Mouse (Mus musculus) gastrocnemius, adult 2 months (tissue): ENCODE results near the gene Agrp. TPM values are rescaled to one million over a fixed set of nuclear protein-coding genes. Genes with fewer than 3 reads are reported as not detected.
"Not testable (repeated sequence)": the region's sequence is repeated elsewhere in the genome, so short reads cannot be mapped to it uniquely, and the experiment has no call there.

ENCODE experiments used
- DNase-seq: peaks from one replicate; pipeline ENCODE4 v3.0.0; 2022
- H3K27ac ChIP-seq: fragments of 200-600 bp; 2 replicates; pipeline ENCODE4 v1.8.1; 2022; ENCODE audit warnings: mild to moderate bottlenecking
- H3K4me3 ChIP-seq: fragments of 200-600 bp; 2 replicates; pipeline ENCODE4 v1.8.1; 2022; ENCODE audit warnings: mild to moderate bottlenecking, moderate library complexity
- CTCF ChIP-seq: fragments of 200-600 bp; IDR thresholded peaks from 2 replicates; pipeline ENCODE4 v1.8.1; 2022; ENCODE audit warnings: antibody characterized with exemption, mild to moderate bottlenecking, moderate library complexity
- intact Hi-C: fragments of 180-260 bp; cut with DNase I; formaldehyde crosslinking; loops from one replicate; pipeline ENCODE4 v1.15.1; 2025
- total RNA-seq, 2 experiments: library from RNA; stranded (reverse); gene quantifications; 2 replicates each; pipeline ENCODE4 v1.2.3; 2021

Agrp gene
- total RNA-seq, 2 experiments from 2014 or later, result 0.75 TPM; not detected in 1

DNA sequence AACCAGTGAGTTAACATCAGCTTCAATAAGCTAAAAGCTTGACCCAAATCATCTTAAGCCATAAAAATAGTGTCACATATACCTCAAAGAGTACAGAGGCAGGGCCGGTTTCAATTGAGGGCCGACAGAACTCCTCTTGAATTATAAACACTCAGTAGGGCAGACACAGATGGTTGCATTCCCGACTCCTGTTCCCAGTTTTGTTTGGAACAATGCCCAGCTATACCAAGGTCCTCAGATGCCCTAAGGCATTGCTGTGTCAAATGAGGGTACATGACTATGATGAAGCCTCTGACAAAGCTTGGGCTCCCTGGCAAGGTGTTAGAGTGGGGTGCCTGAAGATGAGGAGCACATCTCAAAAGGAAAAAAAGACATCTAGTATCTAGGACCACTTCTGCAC is 61.7 kb downstream of the Agrp start:
- H3K27ac ChIP-seq, result no peak overlapping the region
- TF ChIP-seq CTCF, result no peak
- intact Hi-C loops, result no loop called here
- no peak for DNase-seq
- no peak overlapping the region for H3K4me3 ChIP-seq

DNA sequence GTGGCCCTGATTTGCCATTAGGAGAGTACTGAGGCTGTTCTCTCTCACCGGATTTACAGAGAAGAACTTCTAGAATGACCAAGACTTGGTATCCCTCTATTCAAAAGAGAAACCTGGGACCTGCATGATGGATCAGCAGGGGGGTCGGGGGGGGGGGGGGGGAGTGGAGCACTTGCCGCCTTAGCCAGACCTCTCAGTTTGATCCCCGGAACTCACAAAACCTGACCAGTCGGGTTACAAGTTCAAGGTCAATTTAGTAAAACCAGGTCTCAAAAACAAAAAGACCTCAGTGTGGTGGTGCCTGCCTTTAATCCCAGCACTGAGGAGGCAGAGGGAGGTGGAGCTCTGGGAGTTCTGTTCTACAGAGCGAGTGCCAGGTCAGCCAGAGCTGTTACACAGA is 62.5 kb downstream of the Agrp start:
- no peak for DNase-seq
- H3K4me3 ChIP-seq, result no peak overlapping the region
- intact Hi-C loops, result no loop called here
- TF ChIP-seq CTCF, result no peak
- no peak overlapping the region for H3K27ac ChIP-seq

DNA sequence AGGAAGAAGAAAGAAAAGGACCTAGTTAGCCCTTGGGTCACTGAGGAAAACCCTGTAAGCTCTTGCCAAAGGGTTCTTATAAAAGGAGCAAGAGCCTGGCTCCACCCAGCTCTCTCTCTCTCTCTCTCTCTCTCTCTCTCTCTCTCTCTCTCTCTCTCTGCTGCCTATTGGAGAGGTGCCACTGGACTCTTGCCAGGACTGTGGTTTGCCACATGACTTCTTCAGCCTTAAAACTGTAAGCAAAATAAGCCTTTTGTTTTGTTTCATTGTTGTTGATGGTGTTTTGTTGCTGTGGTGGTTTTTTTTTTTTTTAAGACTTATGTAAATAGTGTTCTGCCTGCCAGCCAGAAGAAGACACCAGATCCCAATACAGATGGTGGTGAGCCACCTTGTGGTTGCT is 63.8 kb downstream of the Agrp start:
- DNase-seq, result peak; percentile 57
- no peak for TF ChIP-seq CTCF
- H3K4me3 ChIP-seq, result no peak overlapping the region
- no peak overlapping the region for H3K27ac ChIP-seq
- intact Hi-C loops, result no loop called here

DNA sequence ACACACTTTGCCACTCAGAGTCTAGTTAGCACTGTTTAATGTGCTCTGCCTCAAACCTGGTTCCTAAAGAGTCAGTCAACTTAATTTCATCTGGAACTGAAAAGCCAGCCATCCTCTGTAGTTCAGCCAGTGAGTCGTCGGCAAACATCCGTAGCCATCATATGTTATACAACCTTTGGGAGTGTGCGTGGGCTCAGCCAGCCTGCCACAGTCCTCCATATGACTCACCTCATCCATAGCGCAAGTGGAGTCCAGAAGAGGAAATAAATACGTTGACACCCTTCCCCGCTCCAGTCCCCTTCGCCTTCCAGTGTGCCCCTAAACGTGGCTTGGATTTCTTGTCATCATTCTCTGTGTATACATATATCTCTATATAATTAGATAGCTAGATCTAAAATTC is 65.4 kb downstream of the Agrp start:
- intact Hi-C loops, result no loop called here
- no peak overlapping the region for H3K27ac ChIP-seq
- no peak overlapping the region for H3K4me3 ChIP-seq
- TF ChIP-seq CTCF, result no peak
- DNase-seq, result no peak

DNA sequence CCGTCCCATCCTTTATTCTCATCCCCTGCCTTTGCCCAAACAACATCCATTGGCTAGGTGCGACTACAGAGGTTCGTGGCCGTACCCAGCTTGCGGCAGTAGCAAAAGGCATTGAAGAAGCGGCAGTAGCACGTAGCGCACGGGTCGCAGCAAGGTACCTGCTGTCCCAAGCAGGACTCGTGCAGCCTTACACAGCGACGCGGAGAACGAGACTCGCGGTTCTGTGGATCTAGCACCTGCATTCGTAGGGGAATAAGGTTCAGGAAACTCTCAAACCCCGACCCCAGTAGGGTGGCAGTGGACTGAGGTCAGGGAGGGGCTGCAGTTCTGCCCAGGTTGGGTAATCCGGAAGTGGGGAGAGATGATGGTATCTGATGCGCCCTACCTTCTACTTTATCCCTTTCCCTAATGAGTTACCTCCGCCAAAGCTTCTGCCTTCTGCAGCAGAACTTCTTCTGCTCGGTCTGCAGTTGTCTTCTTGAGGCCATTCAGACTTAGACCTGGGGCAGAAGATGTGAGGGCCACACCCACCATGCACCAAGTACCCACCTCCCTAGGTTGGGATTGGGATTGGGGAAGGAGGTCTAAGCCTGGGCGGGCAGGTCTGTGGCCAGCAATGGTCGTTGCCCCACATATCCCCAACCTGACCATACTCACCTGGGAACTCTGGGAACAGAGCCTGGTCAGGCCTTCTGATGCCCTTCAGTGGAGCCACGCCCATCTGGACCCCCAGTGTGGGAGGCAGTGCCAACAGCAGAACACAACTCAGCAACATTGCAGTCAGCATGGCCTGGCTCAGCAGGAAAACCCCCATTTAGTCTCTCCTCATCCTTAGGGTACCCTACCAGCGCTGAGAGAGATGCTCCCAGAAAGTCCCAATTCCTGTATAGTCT is 70.2 kb downstream of the Agrp start:
- DNase-seq, result peak; percentile 42
- intact Hi-C loops, result loop anchor here (2.0 kb wide), 2 partner anchors 30 to 118 kb away; no protein-coding TSS in a partner anchor
- peak overlapping the region; percentile 97 for H3K27ac ChIP-seq
- TF ChIP-seq CTCF, result no peak
- H3K4me3 ChIP-seq, result peak overlapping the region; percentile 77

DNA sequence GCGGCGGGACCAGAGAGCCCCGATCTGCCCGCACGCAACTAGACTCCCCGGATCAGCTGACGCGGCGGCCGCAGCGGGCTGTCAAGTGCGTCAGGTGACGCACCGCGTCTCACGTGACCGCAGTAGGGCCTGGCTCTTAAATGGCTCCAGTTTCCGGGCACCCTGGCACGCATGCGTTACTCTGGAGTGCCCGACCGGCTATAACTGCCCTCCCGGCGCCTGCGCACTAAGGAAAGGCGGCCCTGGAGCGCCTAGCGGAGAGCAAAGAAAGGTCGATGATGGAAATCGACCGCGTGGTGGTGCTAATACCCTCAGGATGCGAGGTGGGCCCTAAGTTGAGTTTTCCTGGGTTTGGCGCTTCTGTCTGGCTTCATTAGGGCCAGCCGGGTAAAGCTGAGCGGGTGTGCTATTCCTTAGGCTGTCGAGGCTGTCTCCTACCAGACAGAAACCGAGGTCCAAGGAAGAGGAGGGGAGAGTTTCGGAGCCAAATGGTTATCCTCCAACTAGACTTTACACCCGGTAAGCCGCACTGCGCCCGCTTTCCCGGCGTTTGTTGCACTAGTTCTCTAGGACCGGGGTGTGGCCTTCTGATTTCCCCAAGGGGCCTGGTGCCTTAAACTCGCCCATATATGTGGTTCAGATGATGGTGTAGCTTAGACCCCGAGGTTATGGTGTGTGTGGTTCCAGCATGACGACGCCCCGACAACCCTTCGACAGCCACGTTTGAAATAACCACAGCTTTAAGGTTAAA is 71.1 kb downstream of the Agrp start, which contains the start of gene Atp6v0d1:
TSS of gene Atp6v0d1 (minus strand) at position 96 of the 751 bp plus-strand sequence.
- peak; percentile 100 for DNase-seq
- TF ChIP-seq CTCF, result peak; percentile 90
- peak within 1 kb of the TSS; percentile 97 for H3K27ac ChIP-seq
- intact Hi-C loops, result loop anchor here (2.0 kb wide), 2 partner anchors 31 to 119 kb away; no protein-coding TSS in a partner anchor
- H3K4me3 ChIP-seq, result peak within 1 kb of the TSS; percentile 77

DNA sequence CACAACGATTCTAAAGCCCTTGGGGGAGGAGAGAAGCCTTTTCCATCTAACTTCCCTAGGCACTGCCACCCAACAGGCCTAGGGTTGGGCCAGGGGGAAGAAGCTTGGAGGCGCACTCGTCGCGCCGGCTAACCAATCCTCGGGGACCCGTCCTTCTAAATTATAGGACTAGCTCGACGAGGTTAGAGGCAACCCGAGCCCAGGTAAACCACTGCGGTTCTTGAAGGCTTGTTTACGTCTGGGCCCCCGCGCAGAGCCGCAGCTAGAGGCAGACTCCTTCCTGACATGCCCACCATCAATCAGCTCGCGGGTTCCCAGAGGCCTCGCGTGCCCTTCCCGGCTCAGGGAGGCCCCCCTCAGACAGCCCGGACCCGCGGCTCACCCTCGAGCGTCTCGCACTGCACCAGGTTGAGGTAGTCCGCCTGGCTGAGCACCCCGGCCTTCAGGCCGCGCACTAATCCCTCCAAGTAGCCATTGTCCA is 71.8 kb downstream of the Agrp start:
- intact Hi-C loops, result no loop called here
- TF ChIP-seq CTCF, result peak; percentile 18; the same call in 1 of the 2 replicates
- Histone ChIP-seq H3K4me3 (peak overlapping the region; percentile 77), H3K27ac (peak overlapping the region; percentile 97)
- DNase-seq, result no peak

DNA sequence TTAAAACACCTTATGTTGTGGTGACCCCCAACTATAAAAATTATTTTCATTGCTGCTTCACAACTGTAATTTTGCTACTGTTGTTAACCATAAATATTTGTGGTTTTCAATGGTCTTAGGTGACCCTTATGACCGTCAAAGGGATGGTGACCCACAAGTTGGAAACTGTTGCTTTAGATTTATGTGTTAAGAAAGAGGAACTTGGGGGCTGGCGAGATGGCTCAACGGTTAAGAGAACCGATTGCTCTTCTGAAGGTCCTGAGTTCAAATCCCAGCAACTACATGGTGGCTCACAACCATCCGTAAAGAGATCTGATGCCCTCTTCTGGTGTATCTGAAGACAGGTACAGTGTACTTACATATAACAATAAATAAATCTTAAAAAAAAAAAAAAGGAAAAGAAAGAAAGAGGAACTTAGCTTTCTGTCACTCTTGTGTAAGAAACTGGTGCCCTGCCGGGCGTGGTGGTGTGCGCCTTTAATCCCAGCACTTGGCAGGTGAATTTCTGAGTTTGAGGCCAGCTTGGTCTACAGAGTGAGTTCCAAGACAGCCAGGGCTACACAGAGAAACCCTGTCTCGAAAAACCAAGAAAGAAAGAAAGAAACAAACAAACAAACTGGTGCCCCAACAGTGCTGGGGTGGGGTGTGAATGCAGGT is 72.5 kb downstream of the Agrp start:
- Histone ChIP-seq H3K27ac (peak overlapping the region; percentile 97), H3K4me3 (peak overlapping the region; percentile 77)
- peak; percentile 18 for DNase-seq
- intact Hi-C loops, result not testable (repeated sequence)

DNA sequence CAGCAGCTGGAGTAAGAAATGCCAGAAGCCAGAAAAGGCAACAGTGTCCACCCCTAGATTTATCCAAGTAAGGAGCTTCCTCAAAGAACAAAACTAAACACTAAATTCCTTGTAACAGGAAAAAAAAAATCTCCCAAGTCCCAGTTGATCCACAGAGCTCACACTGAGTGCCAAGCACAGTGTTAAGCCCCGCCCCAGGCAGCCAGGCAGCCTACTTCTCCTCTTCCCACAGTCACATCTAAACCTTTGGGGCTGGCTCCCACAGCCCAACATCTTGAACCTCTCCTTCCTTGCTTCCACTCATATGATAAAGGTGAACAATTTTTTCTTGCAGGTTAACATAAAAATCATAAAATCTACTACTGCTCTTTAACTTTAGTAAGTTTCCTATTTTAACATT is 73.3 kb downstream of the Agrp start:
- no peak for TF ChIP-seq CTCF
- DNase-seq, result peak; percentile 20
- no peak overlapping the region; the same call in 1 of the 2 replicates for H3K4me3 ChIP-seq
- intact Hi-C loops, result no loop called here
- peak overlapping the region; percentile 41; the same call in 1 of the 2 replicates for H3K27ac ChIP-seq

DNA sequence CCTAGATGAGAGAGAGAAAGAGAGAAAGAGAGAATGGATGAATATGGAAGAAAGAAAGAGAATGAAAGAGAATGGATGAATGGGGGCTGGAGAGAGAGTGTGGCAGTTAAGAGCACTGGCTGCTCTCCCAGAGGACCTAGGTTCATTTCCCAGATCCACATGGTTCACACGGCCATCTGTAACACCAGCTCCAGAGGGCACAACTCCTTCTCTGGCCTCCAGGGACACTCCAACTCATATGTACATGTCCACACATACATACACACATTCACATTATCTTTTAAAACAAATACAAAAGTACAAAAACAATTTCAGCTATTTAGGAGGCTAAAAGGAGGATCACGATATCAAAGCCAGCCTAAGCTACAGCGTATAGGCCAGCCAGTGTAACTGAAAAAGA is 74.3 kb downstream of the Agrp start:
- Histone ChIP-seq H3K4me3 (0 out of 2 replicates have a peak overlapping the region, but pooled peaks have one; percentile 5), H3K27ac (peak overlapping the region; percentile 41; the same call in 1 of the 2 replicates)
- TF ChIP-seq CTCF, result no peak
- DNase-seq, result no peak
- intact Hi-C loops, result no loop called here

DNA sequence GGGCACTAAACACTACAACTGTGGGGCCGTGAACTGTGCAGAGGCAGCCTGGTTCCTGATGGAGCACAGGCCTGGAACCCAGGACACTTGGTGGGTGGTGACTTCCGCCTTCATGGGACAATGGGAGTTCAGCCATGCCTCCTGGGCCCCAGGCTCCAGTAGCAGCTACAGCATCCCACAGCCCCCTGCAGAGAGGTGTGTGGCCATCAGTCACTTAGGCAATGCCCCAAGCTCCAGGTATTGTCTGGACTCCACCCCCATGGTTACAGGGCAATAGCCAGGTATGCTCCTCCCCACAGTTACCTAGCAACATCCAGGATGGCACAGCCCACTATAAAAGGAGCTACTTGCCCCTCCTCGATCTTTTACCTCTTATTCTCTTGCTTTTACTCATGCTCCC is 82.0 kb downstream of the Agrp start:
- intact Hi-C loops, result no loop called here
- Histone ChIP-seq H3K27ac (no peak overlapping the region), H3K4me3 (no peak overlapping the region)
- TF ChIP-seq CTCF, result no peak
- DNase-seq, result no peak

DNA sequence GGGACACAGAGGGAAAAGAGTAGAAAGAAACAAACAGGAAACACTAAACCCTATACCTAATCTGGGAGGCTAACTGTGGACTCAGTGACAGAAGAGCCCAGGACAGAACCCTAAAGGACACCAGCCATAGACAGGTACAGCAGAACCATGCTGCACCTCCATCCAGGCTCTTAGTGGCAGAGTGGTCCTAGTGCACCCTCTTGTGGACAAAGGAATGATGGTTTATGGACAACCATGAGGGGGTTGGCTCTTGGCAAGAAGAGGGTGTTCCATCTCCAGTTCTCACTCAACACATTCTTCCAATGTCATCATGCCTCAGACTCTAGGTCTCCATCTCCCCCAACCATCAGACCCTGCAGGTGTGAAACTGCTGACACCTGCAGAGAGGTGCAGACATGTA is 83.1 kb downstream of the Agrp start:
- intact Hi-C loops, result loop anchor here (1.0 kb wide), 2 partner anchors 22 to 70 kb away; no protein-coding TSS in a partner anchor
- H3K27ac ChIP-seq, result no peak overlapping the region
- TF ChIP-seq CTCF, result peak; percentile 95
- H3K4me3 ChIP-seq, result no peak overlapping the region
- DNase-seq, result peak; percentile 69
